Mouse (Mus musculus) lung, postnatal 4 days (tissue): ENCODE data around the gene Ssu2.

Experiments
- DNase-seq, 2 experiments: peaks; one replicate each; pipeline ENCODE4 v3.0.0; 2021

The Ssu2 gene

GRCm38 (mm10) chr6:112387947-112388346 is at the start of gene Ssu2:
TSS of gene Ssu2 (minus strand) at chr6:112388023.
- DNase-seq: peak; percentile 16 to 35

DNA sequence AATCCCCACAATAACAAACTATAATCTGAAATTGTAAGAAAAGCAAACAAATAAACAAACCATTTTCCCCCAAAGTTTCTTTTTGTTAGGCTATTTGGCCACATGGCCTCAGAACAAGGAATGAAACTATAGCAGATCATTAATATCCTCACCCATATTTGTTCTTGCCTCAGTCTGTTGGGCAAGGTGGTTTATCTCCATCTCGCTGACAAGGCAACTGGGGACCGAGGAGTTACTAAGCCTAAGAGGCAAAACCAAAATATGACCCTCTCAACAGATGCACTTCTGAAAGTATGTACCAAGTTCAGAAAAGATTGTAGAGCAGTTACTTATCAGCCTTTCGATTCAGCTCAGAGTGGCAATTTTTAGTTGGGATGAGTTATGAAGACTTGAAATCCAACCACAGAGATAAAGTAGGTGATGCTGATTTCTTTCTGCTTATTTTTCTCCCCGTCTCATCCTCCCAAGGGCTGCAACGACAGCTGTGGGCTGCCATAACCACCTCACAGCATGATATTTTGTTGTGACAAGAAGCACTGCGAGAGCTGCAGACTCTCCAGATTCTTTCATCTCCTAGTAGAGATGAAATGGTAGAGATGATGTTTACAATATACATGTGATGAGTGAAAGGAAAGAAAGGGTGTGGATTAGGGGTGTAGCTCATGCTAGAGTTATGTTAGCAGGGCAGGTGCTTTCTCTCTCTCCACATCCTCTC is 38.4 kb upstream of the Ssu2 start:
- DNase-seq: peak; percentile 22 to 69

GRCm38 (mm10) chr6:112423746-112424501 is 36.1 kb upstream of the Ssu2 start:
- DNase-seq: peak; percentile 36 to 42

GRCm38 (mm10) chr6:112420883-112421282 is 33.1 kb upstream of the Ssu2 start:
- no peak for DNase-seq

DNA sequence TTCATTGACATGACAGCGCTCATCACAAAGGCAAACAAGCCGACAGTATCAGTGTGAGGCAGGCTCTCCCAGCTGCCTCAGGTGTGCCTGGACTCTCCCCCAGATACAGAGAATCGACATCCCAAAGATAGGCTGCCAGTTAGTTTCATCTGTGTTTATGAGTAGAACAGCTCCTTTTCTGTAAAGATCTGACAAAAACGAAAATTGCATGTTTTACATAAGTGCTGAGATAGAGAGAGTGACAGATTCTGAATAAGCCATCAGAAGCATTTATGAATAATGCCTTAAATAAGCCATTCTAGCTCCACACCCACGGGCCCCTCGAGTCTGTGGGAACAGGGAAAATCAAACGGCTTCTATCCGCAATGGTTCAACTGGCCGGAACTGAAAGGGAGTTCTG is 31.5 kb upstream of the Ssu2 start:
- no peak for DNase-seq

- DNase-seq: no peak
Observed at GRCm38 (mm10) chr6:112404111-112404510, 16.3 kb upstream of the Ssu2 start.

- DNase-seq: peak; percentile 87 to 95
Observed at GRCm38 (mm10) chr6:112401953-112402683, 14.3 kb upstream of the Ssu2 start.

- no peak for DNase-seq
Observed at GRCm38 (mm10) chr6:112397351-112397750, 9.5 kb upstream of the Ssu2 start.

DNA sequence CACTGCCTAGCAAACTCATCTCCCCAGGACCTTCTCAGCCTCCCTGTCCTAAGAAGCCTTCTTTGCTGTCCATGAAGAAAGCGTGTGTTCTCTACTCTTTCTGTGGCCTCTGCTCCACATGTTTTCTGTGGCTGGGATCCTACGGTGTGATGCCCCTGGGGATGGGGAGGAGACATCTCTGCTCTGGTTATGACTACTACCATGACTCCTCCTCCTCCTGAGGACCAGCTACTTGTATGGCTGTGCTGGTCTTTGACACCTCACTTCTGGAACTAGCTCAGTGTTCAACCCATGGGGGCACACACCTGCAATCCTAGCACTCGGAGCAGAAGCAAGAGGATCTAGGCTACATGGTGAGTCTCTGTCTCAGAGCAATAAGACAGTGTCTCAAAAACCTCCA is 8.5 kb upstream of the Ssu2 start:
- no peak for DNase-seq

GRCm38 (mm10) chr6:112388385-112388784 is 562 bp upstream of the Ssu2 start:
- DNase-seq: no peak

- DNase-seq: no peak
Observed at GRCm38 (mm10) chr6:112386260-112386659, 1.6 kb downstream of the Ssu2 start.

- no peak for DNase-seq
Observed at GRCm38 (mm10) chr6:112382990-112383685, 4.7 kb downstream of the Ssu2 start.

DNA sequence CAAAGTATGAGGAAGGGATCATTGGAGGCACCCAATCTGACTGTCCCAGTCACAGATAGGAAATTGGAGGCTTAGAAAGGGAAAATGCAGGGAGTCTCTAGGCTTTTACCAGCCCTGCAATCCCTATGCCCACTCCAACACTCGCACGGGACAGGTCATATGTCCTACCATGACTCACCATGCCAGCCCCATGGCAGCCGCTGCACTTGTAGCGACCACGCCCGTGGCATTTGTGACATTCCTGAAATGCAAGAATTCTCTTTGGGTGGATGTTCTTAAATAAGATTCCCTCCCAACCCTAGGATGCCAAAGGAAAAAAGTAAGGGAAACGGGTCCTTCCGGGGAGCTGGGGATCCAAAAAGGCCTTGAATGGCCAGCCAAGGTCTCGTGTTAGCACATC is 8.8 kb downstream of the Ssu2 start:
- DNase-seq: peak in 1 of 2 experiments; percentile 51

DNA sequence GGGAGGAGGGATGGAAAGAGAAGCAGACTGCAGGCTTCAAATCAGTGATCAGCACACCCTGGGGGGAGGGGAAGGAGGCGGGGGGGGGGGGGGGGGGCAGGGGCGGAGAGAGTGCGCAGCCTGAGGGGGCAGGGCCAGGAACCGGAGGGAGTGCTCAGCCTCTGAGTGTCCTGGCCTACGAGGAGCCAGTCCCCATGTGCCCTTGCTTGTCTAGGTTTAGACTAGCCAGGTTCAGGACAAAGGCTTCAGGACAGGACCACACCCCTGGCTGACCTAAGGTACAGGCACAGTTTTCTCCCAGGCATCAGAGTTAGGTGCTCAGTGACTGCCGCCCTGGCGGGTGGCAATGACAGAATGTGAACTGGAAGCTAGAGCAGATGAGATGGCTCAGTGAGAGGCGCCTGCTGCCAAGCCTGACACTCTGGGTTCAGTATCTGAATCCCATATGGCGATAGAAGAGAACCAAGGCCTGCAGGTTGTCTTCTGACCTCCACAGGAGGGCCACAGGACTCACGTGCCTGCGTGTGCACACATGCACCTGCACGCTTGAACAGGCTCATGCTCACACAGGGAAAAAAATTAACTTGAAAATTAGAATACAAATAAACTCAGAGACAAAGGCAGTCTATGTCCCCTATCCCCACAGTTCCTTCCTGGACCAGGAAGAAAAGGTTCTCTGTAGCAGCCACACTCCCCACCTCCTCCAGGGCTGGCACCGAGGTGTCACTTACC is 12.0 kb downstream of the Ssu2 start:
- no peak for DNase-seq

DNA sequence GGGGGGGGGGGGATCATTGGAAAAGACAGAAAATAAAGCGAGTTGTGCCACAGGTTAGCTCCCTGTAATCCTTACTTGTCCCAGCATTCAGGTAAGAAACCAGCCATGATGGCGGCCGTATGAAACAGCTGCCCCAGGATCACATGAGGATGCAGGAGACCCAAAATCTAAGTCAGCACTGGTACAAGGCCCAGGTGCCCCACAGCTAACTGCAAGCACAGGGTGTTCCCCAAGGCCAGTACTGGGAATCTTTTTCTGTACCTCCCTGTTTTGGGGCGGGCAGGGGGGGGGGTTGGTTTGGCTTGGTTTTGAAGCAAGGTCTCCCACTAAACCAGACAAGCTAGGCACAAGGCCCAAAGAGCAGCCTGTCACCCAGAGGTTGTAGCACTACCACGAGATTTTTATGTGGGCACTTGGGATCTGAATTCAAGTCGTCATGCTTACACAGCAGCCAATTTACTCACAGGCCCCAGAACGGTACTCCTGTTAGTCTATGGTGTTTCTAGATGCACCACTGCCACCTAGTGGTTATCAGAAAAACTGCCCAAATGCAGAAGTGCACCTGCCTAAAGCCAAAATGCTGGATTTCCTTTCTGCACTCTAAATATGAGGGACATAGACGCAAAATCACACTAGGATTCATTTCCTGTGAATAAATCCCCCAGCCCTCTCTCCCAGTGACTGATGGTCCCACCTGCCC is 13.8 kb downstream of the Ssu2 start:
- peak in 1 of 2 experiments; percentile 48 for DNase-seq

GRCm38 (mm10) chr6:112365294-112365693 is 22.5 kb downstream of the Ssu2 start:
- DNase-seq: no peak

- peak in 1 of 2 experiments; percentile 49 for DNase-seq
Observed at GRCm38 (mm10) chr6:112364581-112364980, 23.2 kb downstream of the Ssu2 start.

DNA sequence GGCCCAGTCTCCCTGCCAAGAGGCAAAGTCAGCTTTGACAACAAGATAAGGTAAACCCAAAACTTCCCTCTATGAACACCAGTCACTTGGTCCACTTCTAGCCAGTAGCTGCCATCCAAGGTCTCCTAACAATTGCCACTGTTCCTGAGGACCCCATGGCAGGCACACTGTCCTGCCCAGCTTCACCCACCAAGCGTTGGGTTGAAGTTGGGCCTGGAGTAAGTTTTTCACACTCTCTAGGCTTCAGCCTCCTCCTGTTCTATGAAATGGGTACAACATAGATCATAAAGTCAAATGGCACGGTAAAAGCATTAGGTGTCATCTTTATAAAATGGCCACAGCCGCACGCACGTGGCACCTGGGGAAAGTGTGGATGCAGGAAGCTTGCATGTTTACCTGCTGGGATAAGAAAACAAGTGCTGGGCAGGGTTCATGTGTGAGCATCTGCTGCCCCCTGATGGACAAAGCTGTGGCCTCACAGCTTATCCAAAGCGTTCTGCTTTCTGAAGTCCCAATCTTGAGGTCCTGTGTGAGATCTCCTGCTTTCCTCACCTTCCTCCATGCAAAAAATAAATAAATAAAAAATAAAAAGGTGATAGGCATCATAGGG is 25.4 kb downstream of the Ssu2 start:
- peak; percentile 62 to 77 for DNase-seq

- DNase-seq: no peak
Observed at GRCm38 (mm10) chr6:112360676-112361075, 27.1 kb downstream of the Ssu2 start.

DNA sequence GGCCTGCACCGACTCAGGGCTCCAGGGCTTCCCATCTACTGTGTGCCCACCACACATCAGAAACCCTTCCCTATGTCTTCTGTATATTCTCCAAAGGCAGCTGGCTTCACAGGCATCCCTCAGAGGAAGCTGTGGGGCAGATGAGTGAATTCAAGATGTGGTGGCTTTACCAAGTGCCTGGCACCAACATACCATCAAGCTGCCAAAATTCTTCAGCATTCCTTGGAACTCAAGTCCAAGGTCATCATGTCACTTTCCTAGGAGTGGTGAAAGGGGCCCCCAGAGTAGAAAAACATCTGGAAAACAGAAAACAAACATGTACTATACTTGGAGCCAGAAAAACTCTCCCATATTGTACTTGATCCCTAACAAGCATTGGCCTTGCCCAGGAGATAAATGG is 28.5 kb downstream of the Ssu2 start:
- no peak for DNase-seq

GRCm38 (mm10) chr6:112350452-112350851 is 37.4 kb downstream of the Ssu2 start:
- DNase-seq: no peak
